ENCODE assay signal across 9 mouse cellular contexts in genomic region chr19:12466204-12466603, GRCm38 (mm10). TPM values are rescaled to one million over a fixed set of nuclear protein-coding genes. Genes with fewer than 3 reads are reported as not detected.
DNase-seq lines count a peak whose midpoint lies in the region; ATAC-seq lines count a peak whose summit lies in the region.
"Had no signal": no experiment of that assay in that cellular context is flagged by ENCODE, and none has a peak within 500 bp of the region (broad histone marks: within the 10 kb centered on the region; RNA-seq: fewer than 3 reads in every experiment).

No protein-coding gene starts in this region.

- H3K9me3 ChIP-seq in hindbrain, embryonic 13.5 days = no peaks in the 10 kb centered on the region
- H3K9me3 ChIP-seq: limb, embryonic 15.5 days had no signal

- H3K9ac ChIP-seq in hindbrain, embryonic 13.5 days = no peak overlapping the region
- H3K9ac ChIP-seq: limb, embryonic 15.5 days had no signal

- intact Hi-C loops in heart, postnatal 25 days (cut with DNase I) = loop anchor here (5.0 kb wide), 2 partner anchors 36 to 126 kb away; partner anchors contain the start of gene Dtx4

- no peak overlapping the region for H3K27ac ChIP-seq in hindbrain, embryonic 13.5 days
- H3K27ac ChIP-seq: limb, embryonic 15.5 days had no signal

- H3K4me3 ChIP-seq in hindbrain, embryonic 13.5 days = no peak overlapping the region
- H3K4me3 ChIP-seq: limb, embryonic 15.5 days had no signal

- ATAC-seq in erythroid progenitor cell, adult 5-6 weeks (replicated peaks; ENCODE audit: low FRiP score, poor library complexity, severe bottlenecking) = 0 out of 2 replicates have a peak, but pooled peaks have one; percentile 63
- peak; percentile 39; the same call in 1 of the 2 replicates for ATAC-seq in hindbrain, embryonic 13.5 days (ENCODE audit: low FRiP score)

- 33% methylated on average over 7 of the region's 7 CpGs for WGBS in hindbrain, embryonic 13.5 days

- H3K4me1 ChIP-seq in hindbrain, embryonic 13.5 days (replicated peaks) = no peaks in the 10 kb centered on the region

- DNase-seq in heart, adult 18-20 months = peak; percentile 77 to 78
- no peak for DNase-seq in heart, postnatal 25 days (ENCODE audit: low spot score)
- peak; percentile 83 for DNase-seq in brain, adult 2 months (ENCODE audit: low read depth, low spot score)
- DNase-seq in layer of hippocampus, adult 9-11 months = peak; percentile 81
- peak; percentile 87 for DNase-seq in lung, postnatal 36 days
- peak; percentile 73 to 76 for DNase-seq in right cerebral cortex, postnatal 10 days (ENCODE audit: low spot score in 2 of 2)

- H3K4me2 ChIP-seq in hindbrain, embryonic 13.5 days = no peak overlapping the region
- H3K4me2 ChIP-seq: limb, embryonic 15.5 days had no signal

- H3K27me3 ChIP-seq in hindbrain, embryonic 13.5 days = no peaks in the 10 kb centered on the region
- H3K27me3 ChIP-seq: limb, embryonic 15.5 days had no signal

- H3K36me3 ChIP-seq in hindbrain, embryonic 13.5 days = peaks cover 36% of the 10 kb centered on the region

RNA-seq across cellular contexts. Expression of gene Mpeg1, which starts 5.6 kb away (rescaled TPM):
- total RNA-seq in heart, adult 18-20 months (2021) = 1 to 10 TPM; 7.6 to 9.6 TPM
- total RNA-seq in heart, postnatal 25 days (2021) = 1 to 10 TPM; 7.4 to 8.3 TPM
- 61.6 and 71.0 TPM in 2 replicates for total RNA-seq in erythroid progenitor cell, adult 5-6 weeks (2015; ENCODE audit: low replicate concordance)
- total RNA-seq in erythroid progenitor cell, adult 5-6 weeks (2017; ENCODE audit: low replicate concordance) = 23.0 and 36.1 TPM in 2 replicates
- 0.47 and 0.78 TPM in 2 replicates for polyA plus RNA-seq in hindbrain, embryonic 13.5 days (2015; fragmentation: Nextera tagmentation; extraction: Ambion mirVana)

RNA-seq across cellular contexts. Expression of gene Dtx4, which starts 35.0 kb away (rescaled TPM):
- total RNA-seq in heart, adult 18-20 months (2021) = 1 to 10 TPM; 4.8 to 6.1 TPM
- total RNA-seq in heart, postnatal 25 days (2021) = 1 to 10 TPM; 6.8 to 8.1 TPM
- total RNA-seq in erythroid progenitor cell, adult 5-6 weeks (2015; ENCODE audit: low replicate concordance) = 5.8 and 7.1 TPM in 2 replicates
- 1.2 and 2.6 TPM in 2 replicates for total RNA-seq in erythroid progenitor cell, adult 5-6 weeks (2017; ENCODE audit: low replicate concordance)
- 34.8 and 36.8 TPM in 2 replicates for polyA plus RNA-seq in hindbrain, embryonic 13.5 days (2015; fragmentation: Nextera tagmentation; extraction: Ambion mirVana)

RNA-seq across cellular contexts. Expression of gene Pfpl, which starts 38.5 kb away (rescaled TPM):
- total RNA-seq in heart, adult 18-20 months (2021) = not detected
- total RNA-seq in heart, postnatal 25 days (2021) = not detected
- total RNA-seq in erythroid progenitor cell, adult 5-6 weeks (2015; ENCODE audit: low replicate concordance) = not detected in 2 replicates
- total RNA-seq in erythroid progenitor cell, adult 5-6 weeks (2017; ENCODE audit: low replicate concordance) = not detected in 2 replicates
- not detected in 2 replicates for polyA plus RNA-seq in hindbrain, embryonic 13.5 days (2015; fragmentation: Nextera tagmentation; extraction: Ambion mirVana)
- polyA plus RNA-seq: limb, embryonic 15.5 days had no signal

RNA-seq across cellular contexts. Expression of gene Olfr1441, which starts 49.0 kb away (rescaled TPM):
- total RNA-seq in heart, adult 18-20 months (2021) = not detected
- total RNA-seq in heart, postnatal 25 days (2021) = not detected
- not detected in 2 replicates for total RNA-seq in erythroid progenitor cell, adult 5-6 weeks (2015; ENCODE audit: low replicate concordance)
- total RNA-seq in erythroid progenitor cell, adult 5-6 weeks (2017; ENCODE audit: low replicate concordance) = not detected in 2 replicates
- not detected in 2 replicates for polyA plus RNA-seq in hindbrain, embryonic 13.5 days (2015; fragmentation: Nextera tagmentation; extraction: Ambion mirVana)
- polyA plus RNA-seq: limb, embryonic 15.5 days had no signal
